Mouse (Mus musculus) B cell, adult 2 months (primary cell): ENCODE measurements around the gene Cobll1.
A peak's percentile ranks its signal among the peaks of the same experiment; 100 is the strongest.

Experiments used
- DNase-seq, 2 experiments: peaks; one replicate each; pipeline ENCODE4 v3.0.0; 2022

Cobll1 gene

DNA sequence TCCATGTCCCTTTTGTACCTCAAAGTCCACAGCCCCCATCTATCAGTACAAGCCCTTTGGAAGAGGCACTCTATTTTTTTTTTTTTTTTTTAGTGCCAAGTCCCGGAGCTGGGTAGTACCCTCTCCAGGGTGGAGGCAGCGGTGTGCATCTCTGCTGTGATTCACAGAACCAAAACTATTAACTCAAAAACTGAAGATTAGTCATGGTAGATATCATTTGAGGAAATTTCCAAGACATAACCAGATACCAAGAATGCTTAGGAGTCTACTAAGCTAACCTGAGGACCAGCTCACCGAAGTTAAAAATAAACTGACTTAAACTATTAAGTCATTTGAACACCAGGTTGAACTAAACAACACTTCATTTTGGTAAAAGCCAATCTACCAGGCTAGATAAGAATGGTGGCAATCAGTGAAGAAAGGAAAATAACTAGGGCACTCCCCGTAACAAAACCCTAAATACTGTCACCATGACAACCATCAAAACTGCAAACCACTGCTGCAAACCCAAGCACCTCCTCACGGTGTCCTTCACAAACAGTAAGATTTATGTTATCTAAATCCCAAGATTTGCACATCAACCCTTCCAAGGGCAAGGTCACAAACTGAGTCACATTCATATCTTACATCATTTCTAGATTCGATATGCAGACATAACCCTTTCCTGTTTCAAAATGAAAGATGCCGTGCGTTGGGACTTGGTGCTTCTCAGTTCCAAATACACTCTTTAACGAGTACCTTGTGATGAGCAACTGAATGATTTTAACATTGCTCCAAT, 43.8 kb downstream of the Cobll1 start:
- no peak for DNase-seq

DNA sequence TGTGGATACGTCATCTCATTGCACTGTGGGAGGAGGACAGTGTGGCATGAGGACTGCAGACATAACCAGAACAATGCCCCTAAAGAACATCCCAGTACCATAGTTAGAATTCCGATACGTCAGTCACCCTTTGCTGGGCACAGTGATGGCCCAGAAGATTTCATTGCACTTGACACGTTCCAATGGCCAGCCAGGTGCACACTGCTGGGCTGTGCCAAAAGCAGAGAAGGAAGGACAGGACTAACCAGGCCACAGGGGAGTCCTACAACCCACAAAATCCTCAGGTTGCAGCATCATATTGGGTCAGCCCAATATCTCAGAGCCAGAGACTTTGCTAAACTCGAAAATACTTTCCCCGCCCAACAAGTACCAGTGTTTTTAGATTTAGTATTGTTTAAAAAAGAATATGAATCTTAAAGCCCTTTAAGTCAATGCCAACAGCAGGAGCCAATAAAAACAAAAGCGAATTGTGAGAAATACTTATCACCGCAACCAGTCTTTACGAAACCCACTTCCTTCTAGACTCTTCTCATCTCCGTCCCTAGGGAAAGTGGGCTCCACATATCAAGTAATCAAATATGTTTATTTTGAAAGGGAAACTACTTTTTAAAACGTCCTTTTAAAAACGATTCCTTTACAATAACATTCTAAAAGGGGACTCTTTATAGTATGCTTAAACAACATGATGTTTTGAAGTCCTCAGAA, 46.0 kb downstream of the Cobll1 start:
- peak; percentile 48 to 50 for DNase-seq

DNA sequence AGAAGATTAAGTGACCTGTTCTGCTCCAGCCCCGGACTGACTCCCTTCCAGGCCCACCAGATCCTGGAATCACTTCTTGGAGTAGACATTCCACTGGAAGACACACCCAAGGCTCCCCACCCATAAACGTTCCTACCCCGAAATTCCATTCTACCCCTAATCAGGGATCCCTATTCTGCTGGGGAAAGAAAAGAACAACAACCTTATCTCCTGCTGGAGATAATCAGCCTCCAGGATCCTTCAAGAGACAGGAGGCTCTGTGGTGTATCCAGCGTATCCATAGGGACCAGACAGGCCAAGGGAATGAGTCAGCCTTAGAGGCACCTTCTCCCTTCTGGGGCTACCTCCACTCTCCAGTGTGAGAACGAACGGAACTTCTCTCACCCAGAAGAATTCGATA, 47.8 kb downstream of the Cobll1 start:
- DNase-seq = no peak

DNA sequence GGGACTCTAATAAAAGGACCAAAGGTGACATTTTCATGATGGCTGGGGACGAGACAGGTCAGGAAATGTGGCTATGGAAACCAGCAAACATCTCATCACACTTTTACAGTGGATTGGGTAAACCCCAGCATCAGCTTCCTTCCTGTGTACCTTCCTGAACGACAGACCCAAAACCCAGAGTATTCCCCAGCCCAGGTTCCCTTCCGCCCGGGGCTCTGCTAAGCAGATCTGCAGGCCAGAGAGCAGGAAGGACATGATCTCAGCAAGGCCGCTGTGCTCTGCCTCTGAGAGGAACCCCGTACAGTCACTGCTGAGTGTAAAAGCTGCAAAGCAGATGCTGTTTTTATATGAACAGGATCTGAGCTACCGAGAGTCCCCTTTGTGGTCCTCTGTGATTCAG, 49.9 kb downstream of the Cobll1 start:
- DNase-seq = peak; percentile 77 to 81

DNA sequence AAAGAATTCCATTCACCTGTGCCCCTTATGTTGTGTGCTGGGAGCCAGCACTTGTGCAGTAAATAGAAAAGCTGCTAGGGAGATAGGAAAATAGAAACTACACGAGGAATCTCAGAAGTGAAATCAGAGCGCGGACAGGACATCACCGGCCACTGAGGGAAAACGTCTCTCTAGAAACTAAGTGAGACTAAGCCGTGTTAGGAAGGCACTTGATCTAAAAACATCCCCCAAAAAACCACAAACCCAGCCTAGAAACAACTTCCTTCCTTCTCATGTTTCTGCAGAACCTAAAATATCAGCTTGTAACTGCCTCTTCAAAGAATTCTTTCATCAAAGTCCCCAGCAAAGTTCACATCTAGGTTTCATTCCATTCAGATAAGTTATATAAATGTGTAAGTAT, 50.6 kb downstream of the Cobll1 start:
- DNase-seq = peak; percentile 43 to 45

DNA sequence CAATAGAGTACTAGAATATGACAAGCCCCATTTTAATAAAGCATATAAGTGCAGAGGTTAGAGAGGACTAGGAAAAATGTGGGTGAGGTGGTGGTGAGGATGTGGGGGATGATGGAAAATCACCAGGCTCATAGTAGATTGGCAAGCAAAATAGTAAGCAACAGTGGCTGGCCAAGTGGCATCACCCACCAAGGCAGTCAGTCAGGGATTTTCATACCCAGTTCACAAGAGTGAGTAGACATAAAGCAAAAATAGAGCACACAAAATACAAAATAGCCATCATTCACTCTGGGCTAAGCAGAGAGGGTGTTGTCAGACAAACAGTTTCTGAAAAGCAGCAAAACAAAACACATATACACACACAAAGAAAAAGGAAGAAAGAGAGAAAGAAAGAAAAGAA, 51.6 kb downstream of the Cobll1 start:
- no peak for DNase-seq

DNA sequence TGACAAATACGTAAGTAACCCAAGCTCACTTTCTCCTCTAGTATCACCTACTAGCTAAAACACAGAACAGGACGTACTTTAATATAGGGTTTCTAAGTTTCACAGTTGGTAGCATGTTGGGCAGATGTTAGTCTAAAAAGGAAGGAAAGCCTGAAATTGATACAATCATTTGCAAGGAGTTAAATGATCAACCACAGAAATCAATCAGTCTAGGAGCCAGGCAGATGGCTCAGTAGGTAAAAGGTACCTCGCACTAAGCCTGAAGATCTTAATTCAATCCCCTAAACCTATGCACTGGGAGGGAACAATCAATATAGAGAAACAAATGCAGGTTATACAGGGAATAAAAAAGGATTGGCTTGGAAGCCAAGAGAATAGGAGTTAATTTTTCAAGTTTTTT, 52.0 kb downstream of the Cobll1 start:
- no peak for DNase-seq

DNA sequence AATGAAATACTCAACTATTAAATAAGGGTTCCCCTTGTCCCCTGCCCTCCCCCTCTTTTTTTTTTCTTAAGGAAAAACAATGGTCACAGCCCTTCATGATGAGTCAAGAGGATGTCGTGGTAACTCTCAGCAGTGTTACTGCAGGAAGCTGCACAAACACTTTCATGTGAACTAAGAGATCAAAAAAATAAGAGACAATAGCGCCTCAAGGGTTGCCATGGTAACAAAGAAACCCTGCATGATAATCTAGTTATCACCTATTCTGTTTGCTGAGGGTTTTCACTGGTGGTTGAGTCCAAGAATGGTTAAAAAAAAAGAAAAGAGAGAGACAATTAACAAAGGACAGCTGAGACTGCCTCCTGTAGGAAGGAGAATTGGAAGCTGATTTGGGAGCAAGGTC, 56.5 kb downstream of the Cobll1 start:
- no peak for DNase-seq

DNA sequence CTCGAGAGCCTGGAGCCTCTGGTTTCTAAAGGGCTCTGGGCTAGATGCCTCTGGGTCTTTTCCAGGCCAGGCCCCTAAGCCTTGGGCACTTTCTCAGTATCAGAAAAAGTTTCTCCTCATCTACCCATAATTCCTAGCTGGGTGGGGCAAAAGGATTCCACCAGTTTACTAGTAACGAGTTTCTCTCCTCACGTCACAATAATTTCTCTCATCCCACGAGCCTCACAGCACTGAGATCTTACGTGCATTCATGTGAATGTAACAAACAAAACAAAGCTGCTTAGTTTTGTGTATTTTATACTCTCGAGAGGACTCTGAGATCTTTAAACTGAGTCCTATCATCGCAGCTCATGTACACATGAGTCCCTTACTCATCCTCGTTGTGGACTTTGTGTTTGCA, 57.5 kb downstream of the Cobll1 start:
- DNase-seq = no peak

DNA sequence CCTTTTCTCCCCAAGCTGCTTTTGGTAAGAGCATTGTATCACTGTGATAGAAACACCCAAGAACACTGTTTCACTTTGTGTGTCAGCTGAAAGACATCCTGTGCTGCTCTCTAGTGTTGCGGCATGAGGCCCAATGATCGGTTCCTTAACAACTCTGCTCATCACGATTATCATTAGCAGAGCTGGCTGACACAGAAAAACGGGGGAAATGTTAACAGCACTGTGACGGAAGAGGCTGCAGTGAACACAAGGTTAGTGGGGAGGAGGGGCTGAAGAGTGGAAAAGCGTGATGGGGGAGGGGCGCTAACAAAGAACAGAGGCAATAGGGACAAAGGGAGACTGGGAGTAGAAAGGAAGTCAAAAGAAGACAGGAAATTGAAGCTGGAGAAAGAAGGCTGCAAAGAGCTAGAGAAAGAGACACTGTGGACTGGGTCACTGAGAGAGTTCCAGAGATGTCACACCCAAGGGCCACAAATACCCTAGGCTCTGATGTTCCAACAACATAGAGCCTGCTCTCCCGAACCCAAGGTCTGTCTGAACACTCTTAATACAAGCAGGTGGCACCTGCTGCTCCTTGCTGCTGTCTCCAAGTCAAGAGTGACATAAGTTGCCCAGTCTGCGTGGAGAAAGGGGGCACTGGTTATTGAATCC, 58.0 kb downstream of the Cobll1 start:
- no peak for DNase-seq

DNA sequence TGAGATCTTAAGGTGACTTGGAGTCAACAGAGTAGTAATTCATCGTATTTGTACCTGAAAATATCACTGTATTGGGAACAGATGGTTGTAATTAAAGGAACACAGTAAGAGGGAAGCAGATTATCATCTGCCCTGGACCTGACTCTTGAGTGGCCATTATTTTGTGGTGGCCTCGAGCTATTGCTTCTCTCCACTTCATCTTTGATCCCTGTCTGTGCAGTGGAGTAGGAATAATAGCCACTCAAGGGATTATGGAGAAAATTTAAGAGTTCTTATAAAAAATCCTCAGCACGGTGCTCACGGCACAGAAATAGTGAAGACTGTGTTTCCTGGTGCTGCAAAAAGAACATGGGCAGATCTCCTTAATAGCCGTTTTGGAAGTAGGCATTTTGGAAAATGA, 63.6 kb downstream of the Cobll1 start:
- DNase-seq = no peak

DNA sequence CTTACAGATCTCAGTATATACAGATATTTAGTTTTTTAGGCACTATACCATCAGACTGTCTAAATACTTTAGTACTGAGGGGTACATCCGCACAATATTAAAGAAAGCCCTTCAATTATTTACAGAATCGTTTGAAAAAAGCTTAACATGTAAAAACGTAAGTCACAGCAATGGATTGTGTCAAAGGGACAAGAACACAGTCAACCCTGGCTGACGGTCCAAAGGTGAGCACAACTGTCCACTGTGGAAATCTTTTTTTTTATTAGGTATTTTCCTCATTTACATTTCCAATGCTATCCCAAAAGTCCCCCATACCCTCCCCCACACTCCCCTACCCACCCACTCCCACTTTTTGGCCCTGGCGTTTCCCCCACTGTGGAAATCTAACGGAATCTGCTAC, 67.1 kb downstream of the Cobll1 start:
- DNase-seq = no peak

DNA sequence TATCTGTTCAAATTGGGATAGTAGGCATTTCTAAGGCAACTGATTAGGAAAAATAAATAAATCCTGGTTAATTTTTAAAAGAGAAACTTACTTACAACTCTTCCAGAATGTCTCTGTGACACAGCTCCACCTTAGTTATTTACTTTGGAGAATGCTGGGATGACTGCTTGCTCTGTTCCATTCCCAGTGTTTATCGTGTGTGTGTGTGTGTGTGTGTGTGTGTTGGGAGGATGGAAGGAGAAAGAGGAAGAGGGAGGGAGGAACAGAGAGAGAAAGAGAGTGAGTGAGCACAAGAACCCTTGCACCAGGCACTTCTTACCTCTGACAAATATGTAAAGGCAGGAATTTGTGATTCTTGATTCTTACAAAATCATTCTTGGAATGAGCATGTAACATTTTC, 67.7 kb downstream of the Cobll1 start:
- DNase-seq = no peak

DNA sequence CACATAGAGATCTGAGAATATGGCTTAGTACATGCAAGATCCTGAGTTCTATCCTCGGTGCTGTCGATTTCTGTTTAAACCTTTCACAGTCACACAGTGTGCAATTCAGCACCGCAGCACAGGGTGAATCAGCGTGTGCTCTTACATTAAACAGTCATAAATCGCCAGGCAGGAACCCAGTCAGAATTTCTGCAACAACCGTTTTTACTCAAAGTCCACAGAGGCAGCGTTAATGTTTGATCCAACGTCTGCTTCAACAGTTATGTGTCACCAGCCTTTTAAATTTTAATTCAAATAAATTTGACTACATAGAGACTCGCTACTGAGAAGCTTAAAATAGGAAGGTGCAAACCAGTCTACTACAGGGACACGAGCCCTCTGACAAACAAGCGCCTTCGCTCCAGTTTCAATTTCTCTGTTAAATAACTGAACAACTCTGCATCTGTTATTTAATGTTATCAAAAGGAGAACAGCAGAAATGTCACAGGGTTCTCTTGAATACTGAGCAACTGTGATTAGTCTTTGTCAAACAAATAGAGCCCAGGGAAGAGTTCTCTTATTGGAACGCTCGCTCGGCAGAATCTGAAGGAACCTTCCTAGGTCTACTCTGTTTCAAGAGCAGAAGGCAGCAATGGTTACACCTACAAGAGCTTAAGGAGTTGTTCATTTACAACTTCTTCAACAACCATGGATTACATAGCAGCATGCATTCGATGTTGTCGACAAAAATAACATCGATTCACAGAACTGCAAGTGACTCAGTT, 68.3 kb downstream of the Cobll1 start:
- DNase-seq = peak; percentile 23 to 24

DNA sequence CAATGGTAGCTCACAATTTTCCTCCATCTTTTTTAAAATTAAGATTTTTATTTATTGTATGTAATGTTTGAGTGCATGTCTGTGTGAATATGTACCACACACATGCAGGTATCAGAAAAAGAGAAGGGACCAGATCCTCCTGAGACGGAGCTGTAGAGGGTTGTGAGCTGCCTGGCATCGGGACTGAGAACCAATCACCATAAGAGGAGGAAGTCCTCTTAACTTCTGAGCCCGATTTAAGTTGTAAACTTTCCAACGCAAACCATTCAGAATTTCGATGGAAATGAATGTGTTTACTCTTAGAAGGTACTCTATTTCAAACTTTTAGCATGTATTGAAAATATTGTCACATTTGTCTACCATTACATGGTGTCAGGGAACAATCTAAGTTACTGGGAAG, 68.9 kb downstream of the Cobll1 start:
- DNase-seq = peak in 1 of 2 experiments; percentile 28

DNA sequence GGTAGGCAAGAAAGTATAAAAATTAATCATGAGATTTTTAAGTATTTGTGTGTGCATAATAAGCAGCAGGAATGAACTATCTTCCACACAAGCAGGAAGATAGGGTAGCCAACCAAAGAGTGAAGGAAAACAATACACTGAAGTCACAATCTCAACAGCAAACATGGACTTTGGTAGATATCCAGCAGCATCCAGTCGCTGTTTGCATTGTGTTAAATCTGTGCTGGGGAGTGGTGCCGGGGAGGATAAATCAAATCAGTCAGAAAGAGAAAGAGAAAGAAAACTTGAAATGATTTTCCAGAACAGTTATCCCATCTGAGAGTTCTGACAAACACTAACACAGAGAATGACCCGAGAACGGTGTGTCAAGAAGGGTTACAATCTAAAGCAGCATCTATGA, 75.2 kb downstream of the Cobll1 start:
- no peak for DNase-seq

DNA sequence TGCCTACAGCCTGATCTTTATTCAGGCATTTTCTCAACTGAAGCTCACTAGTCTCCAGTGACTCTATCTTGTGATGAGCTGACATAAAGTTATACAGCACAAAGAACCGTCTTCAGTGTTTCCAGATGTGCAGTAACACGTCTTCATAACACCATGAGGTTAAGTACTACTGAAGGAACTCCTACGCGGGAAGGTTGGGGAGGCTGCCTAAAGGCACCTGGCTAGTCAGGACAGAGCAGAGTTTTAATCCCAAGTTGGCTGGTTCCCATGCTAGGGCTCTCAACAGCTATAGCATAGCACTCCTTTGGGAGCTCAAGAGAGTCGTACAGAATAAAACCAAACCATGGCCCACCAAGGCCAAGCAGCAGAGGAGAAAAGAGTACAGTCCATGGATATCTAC, 76.6 kb downstream of the Cobll1 start:
- DNase-seq = no peak

DNA sequence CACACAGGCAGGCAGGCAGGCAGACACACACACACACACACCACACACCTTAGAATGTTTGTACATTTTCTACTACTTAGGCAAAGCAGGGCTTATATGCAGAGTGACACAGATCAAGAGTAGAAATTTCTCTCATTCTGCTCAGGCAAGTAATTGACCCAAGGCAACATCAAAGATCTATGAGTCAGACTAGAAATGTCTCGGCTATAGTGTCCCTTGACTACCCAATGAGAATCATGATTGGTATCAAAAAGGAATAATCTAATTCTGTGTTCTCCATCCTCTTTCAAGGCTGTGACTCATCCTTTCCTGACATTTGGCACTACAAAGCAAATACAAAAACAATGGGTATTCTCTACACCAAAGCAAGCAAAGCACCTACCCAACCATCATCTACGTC, 77.5 kb downstream of the Cobll1 start:
- no peak for DNase-seq

DNA sequence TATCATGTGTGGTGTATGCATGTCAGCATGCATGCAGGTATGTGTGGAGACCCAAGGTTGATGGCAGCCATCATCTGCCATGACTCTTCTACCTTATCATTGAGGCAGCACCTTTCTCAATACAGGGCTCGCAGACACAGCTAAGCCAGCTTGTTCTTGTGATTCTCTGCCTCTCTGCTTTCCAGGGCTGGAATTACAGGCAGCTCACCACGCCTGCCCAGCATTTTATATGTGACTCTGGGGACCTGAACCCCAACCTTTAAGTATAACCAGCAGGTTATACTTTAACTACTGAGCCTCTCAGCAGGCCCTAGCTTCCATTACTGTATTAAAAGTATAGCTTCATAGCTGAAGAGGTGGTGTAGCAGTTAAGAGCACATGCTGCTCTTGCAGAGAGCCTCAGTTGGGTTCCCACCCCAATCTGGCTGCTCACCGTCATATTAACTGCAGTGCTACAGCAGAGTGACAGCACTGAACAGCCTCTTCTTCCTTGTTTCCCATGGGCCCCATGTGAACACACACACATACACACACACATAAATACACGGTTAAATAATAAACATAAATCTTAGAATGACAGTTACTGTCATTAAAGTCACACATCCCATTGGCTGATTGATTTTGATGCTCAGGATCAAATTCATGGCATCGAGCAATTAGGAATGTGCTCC, 81.1 kb downstream of the Cobll1 start:
- DNase-seq = no peak

DNA sequence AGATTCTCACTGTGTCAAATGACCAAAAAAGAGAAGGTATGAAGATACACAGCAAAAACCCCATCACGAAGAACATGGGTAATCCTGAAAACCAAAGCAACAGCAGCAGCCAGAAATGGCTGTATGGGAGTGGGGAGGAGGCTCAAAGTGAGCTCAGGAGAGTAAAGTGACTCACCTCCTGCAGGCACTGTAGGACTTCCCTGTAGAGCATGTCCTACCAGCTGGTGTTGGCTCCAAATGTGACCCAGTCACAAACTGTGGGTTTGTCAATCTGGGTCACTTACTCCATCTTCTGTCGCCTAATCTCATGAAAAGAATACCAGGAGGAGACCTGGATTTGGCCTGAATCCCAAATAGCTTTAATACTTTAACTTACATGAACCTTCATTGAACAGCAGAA, 81.9 kb downstream of the Cobll1 start:
- DNase-seq = no peak

DNA sequence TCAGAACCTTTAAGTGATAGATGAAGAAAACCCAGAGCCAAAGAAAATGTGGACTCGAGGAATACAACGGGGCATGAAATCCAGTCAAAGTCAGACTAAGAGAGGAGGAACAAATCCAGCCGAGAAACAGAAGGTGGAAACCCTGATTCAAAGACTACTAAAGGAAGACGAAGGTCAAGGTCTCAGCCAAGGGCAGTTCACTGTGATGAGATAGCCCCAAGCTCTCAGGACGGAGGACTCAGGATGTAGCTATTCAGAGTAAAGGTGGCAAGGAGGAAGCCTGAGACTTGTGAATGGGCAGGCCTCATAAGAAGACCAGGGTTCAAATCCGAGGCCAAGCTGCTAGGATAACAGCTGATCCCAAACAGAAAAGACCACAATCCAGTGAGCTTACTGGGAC, 90.3 kb downstream of the Cobll1 start:
- no peak for DNase-seq

DNA sequence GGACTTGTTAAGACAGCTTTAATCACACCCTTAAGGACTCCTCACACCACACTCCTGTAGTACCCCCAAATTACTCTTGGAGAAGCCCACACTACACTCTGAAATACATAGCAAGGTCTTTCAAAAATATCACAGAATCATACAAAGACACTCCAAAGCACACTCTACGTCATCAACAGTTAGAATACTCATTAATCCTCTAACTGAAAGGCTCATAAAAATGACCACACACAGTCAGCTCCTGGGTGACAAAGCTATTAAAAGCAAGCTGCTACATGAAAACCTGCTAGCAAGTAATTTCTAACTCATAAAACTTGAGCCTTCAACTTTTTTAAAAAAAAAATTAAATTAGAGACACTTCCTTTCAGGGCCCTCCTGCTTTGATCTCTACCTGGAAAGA, 91.8 kb downstream of the Cobll1 start:
- no peak for DNase-seq
